Mouse (Mus musculus) brain, embryonic 14.5 days (tissue): Measurements from ENCODE around the gene Caskin1.

Experiments used
- CTCF ChIP-seq: fragments of 200-500 bp; IDR thresholded peaks from 2 replicates; pipeline ENCODE4 v1.5.1; 2012; ENCODE audit warnings: inconsistent platforms, mild to moderate bottlenecking, moderate library complexity, borderline replicate concordance; ENCODE audit not compliant: insufficient read depth, insufficient read length; ENCODE audit errors: extremely low read depth
- POLR2A ChIP-seq: fragments of 200-500 bp; IDR thresholded peaks from 2 replicates; pipeline ENCODE4 v1.6.1; 2012; ENCODE audit warnings: mild to moderate bottlenecking, inconsistent platforms, borderline replicate concordance; ENCODE audit not compliant: poor library complexity, insufficient read depth, insufficient read length, severe bottlenecking; ENCODE audit errors: extremely low read depth

- no peak for TF ChIP-seq POLR2A
- no peak for TF ChIP-seq CTCF
Measured at GRCm38 (mm10) chr17:24520450-24520849, 32.0 kb downstream of the Caskin1 start.
